Mouse (Mus musculus): ENCODE data around the gene Gm21983.

GRCm38 (mm10) chr7:27128946-27129345 is 51.9 kb downstream of the Gm21983 start:
- TF ChIP-seq CTCF (IDR thresholded peaks at IDR 0.05; ENCODE audit: extremely low read depth, insufficient read depth, low read length) (no peak), POLR2A (IDR thresholded peaks at IDR 0.05; ENCODE audit: extremely low read depth, insufficient read depth, low read length) (no peak)
